Mouse (Mus musculus): ENCODE results near the gene Commd2.

DNA sequence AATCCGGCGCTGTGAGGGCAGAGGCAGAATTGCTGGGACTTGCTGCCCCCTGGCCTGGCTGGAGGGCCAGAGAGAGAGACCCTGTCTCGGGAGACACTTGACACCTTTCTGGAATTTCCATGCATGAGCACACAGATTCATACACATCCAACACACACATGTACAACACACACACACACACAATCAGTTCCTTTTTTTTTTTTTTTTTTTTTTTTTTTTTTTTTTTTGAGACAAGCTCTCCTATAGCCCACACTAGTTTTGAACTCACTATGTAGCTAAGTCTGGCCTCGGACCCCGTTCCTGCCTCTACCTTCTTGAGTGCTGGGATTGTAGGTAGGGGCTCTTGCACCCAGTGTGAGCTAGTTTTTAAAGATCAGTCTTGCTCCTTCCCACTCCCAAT is 14.4 kb upstream of the Commd2 start:
- TF ChIP-seq CTCF (IDR thresholded peaks at IDR 0.05; ENCODE audit: control insufficient read depth, insufficient read depth, insufficient replicate concordance, low read depth, low read length) (no peak), POLR2A (IDR thresholded peaks at IDR 0.05; ENCODE audit: control insufficient read depth, low read depth, low read length) (no peak)

Measured in testis, adult 2 months (tissue).